Mouse (Mus musculus): ENCODE measurements at regions not wholly inside any gene's neighbourhood (a gene's known extent, or its start where the extent isn't known, plus 50 kb on each side); places are given as distances from the start of the nearest gene placed in this dataset.

GRCm38 (mm10) chr1:96410837-96411612 is 460.9 kb downstream of the Slco4c1 start:
- 89% methylated on average over 4 of the region's 4 CpGs for WGBS

GRCm38 (mm10) chr1:96397982-96398381 is 474.0 kb downstream of the Slco4c1 start:
- no peak overlapping the region for H3K27ac ChIP-seq
- H3K4me2 ChIP-seq (replicated peaks): no peak overlapping the region
- no peak overlapping the region for H3K9ac ChIP-seq
- no peak overlapping the region for H3K4me3 ChIP-seq (replicated peaks)
- H3K36me3 ChIP-seq: no peaks in the 10 kb centered on the region
- 75% methylated on average over 4 of the region's 4 CpGs for WGBS
- no peak for ATAC-seq
- no peaks in the 10 kb centered on the region for H3K27me3 ChIP-seq (replicated peaks)
- H3K4me1 ChIP-seq (replicated peaks): no peaks in the 10 kb centered on the region
- H3K9me3 ChIP-seq: no peaks in the 10 kb centered on the region

More at GRCm38 (mm10) chr1:96410837-96411612, 460.9 kb downstream of the Slco4c1 start:
- no peak overlapping the region for H3K4me2 ChIP-seq (replicated peaks)
- ATAC-seq: no peak
- H3K27me3 ChIP-seq (replicated peaks): no peaks in the 10 kb centered on the region
- H3K4me3 ChIP-seq (replicated peaks): no peak overlapping the region
- H3K9me3 ChIP-seq: no peaks in the 10 kb centered on the region
- H3K4me1 ChIP-seq (replicated peaks): no peaks in the 10 kb centered on the region
- no peak overlapping the region for H3K9ac ChIP-seq
- no peak overlapping the region for H3K27ac ChIP-seq
- no peaks in the 10 kb centered on the region for H3K36me3 ChIP-seq

GRCm38 (mm10) chr1:96388417-96388816 is 483.6 kb downstream of the Slco4c1 start:
- WGBS: 90% methylated on average over 5 of the region's 5 CpGs

GRCm38 (mm10) chr1:96385916-96386315 is 486.1 kb downstream of the Slco4c1 start:
- ATAC-seq: no peak
- Histone ChIP-seq H3K9me3 (no peaks in the 10 kb centered on the region), H3K36me3 (no peaks in the 10 kb centered on the region), H3K4me2 (replicated peaks) (no peak overlapping the region), H3K4me1 (replicated peaks) (no peaks in the 10 kb centered on the region), H3K27ac (no peak overlapping the region), H3K4me3 (replicated peaks) (no peak overlapping the region), H3K27me3 (replicated peaks) (no peaks in the 10 kb centered on the region), H3K9ac (no peak overlapping the region)
- 89% methylated on average over 1 of the region's 1 CpGs for WGBS

More at GRCm38 (mm10) chr1:96388417-96388816, 483.6 kb downstream of the Slco4c1 start:
- Histone ChIP-seq H3K9ac (no peak overlapping the region), H3K4me1 (replicated peaks) (no peaks in the 10 kb centered on the region), H3K27me3 (replicated peaks) (no peaks in the 10 kb centered on the region), H3K4me3 (replicated peaks) (no peak overlapping the region), H3K36me3 (no peaks in the 10 kb centered on the region), H3K27ac (no peak overlapping the region), H3K9me3 (no peaks in the 10 kb centered on the region), H3K4me2 (replicated peaks) (no peak overlapping the region)
- no peak for ATAC-seq

GRCm38 (mm10) chr1:96362713-96363441 is 509.1 kb downstream of the Slco4c1 start:
- Histone ChIP-seq H3K27ac (no peak overlapping the region), H3K27me3 (replicated peaks) (no peaks in the 10 kb centered on the region), H3K9ac (no peak overlapping the region), H3K9me3 (no peaks in the 10 kb centered on the region), H3K4me3 (replicated peaks) (no peak overlapping the region), H3K4me1 (replicated peaks) (no peaks in the 10 kb centered on the region), H3K36me3 (no peaks in the 10 kb centered on the region), H3K4me2 (replicated peaks) (no peak overlapping the region)
- ATAC-seq: no peak; the same call in 1 of the 2 replicates
- 36% methylated on average over 2 of the region's 2 CpGs for WGBS

- 31% methylated on average over 1 of the region's 1 CpGs for WGBS
- Histone ChIP-seq H3K36me3 (no peaks in the 10 kb centered on the region), H3K27ac (no peak overlapping the region), H3K9me3 (no peaks in the 10 kb centered on the region), H3K4me3 (replicated peaks) (no peak overlapping the region), H3K4me2 (replicated peaks) (no peak overlapping the region), H3K9ac (no peak overlapping the region), H3K27me3 (replicated peaks) (no peaks in the 10 kb centered on the region), H3K4me1 (replicated peaks) (no peaks in the 10 kb centered on the region)
- ATAC-seq: no peak
Measured at GRCm38 (mm10) chr1:96347231-96347630, 524.7 kb downstream of the Slco4c1 start.

- WGBS: 85% methylated on average over 5 of the region's 5 CpGs
- Histone ChIP-seq H3K36me3 (no peaks in the 10 kb centered on the region), H3K4me3 (replicated peaks) (no peak overlapping the region), H3K27ac (no peak overlapping the region), H3K9ac (no peak overlapping the region), H3K4me1 (replicated peaks) (no peaks in the 10 kb centered on the region), H3K27me3 (replicated peaks) (no peaks in the 10 kb centered on the region), H3K4me2 (replicated peaks) (no peak overlapping the region), H3K9me3 (no peaks in the 10 kb centered on the region)
- no peak for ATAC-seq
Measured at GRCm38 (mm10) chr1:96346465-96347002, 525.4 kb downstream of the Slco4c1 start.

- no peak overlapping the region for H3K4me3 ChIP-seq (replicated peaks)
- H3K27ac ChIP-seq: no peak overlapping the region
- H3K4me1 ChIP-seq (replicated peaks): no peaks in the 10 kb centered on the region
- no peaks in the 10 kb centered on the region for H3K36me3 ChIP-seq
- H3K4me2 ChIP-seq (replicated peaks): no peak overlapping the region
- H3K9me3 ChIP-seq: no peaks in the 10 kb centered on the region
- no peak overlapping the region for H3K9ac ChIP-seq
- no peak for ATAC-seq
- 96% methylated on average over 1 of the region's 1 CpGs for WGBS
- H3K27me3 ChIP-seq (replicated peaks): no peaks in the 10 kb centered on the region
Measured at GRCm38 (mm10) chr1:96315721-96316120, 556.2 kb downstream of the Slco4c1 start.

- H3K4me2 ChIP-seq (replicated peaks): no peak overlapping the region
- 58% methylated on average over 5 of the region's 5 CpGs for WGBS
- H3K4me1 ChIP-seq (replicated peaks): no peaks in the 10 kb centered on the region
- no peak for ATAC-seq
- H3K4me3 ChIP-seq (replicated peaks): no peak overlapping the region
- H3K27me3 ChIP-seq (replicated peaks): no peaks in the 10 kb centered on the region
- no peak overlapping the region for H3K9ac ChIP-seq
- H3K36me3 ChIP-seq: no peaks in the 10 kb centered on the region
- H3K27ac ChIP-seq: no peak overlapping the region
- no peaks in the 10 kb centered on the region for H3K9me3 ChIP-seq
Measured at GRCm38 (mm10) chr1:96301238-96301637, 570.7 kb downstream of the Slco4c1 start.

GRCm38 (mm10) chr1:96278046-96278576 is 593.9 kb downstream of the Slco4c1 start:
- Histone ChIP-seq H3K9me3 (no peaks in the 10 kb centered on the region), H3K27ac (no peak overlapping the region), H3K27me3 (replicated peaks) (no peaks in the 10 kb centered on the region), H3K36me3 (no peaks in the 10 kb centered on the region), H3K4me2 (replicated peaks) (no peak overlapping the region), H3K4me3 (replicated peaks) (no peak overlapping the region), H3K9ac (no peak overlapping the region), H3K4me1 (replicated peaks) (no peaks in the 10 kb centered on the region)
- 58% methylated on average over 1 of the region's 1 CpGs for WGBS
- no peak for ATAC-seq

- no peak overlapping the region for H3K4me2 ChIP-seq (replicated peaks)
- no peak overlapping the region for H3K4me3 ChIP-seq (replicated peaks)
- H3K9me3 ChIP-seq: no peaks in the 10 kb centered on the region
- no peaks in the 10 kb centered on the region for H3K36me3 ChIP-seq
- H3K27me3 ChIP-seq (replicated peaks): no peaks in the 10 kb centered on the region
- WGBS: 71% methylated on average over 2 of the region's 2 CpGs
- no peak overlapping the region for H3K9ac ChIP-seq
- no peak for ATAC-seq
- H3K4me1 ChIP-seq (replicated peaks): no peaks in the 10 kb centered on the region
- no peak overlapping the region for H3K27ac ChIP-seq
Measured at GRCm38 (mm10) chr1:96276646-96277045, 595.3 kb downstream of the Slco4c1 start.
